Mouse (Mus musculus) embryonic fibroblast, embryonic 13.5 days (primary cell): ENCODE data around the gene Tmem246.

Experiments used
- CTCF ChIP-seq: IDR thresholded peaks from 2 replicates; pipeline ENCODE4 v1.5.1; 2011; ENCODE audit warnings: mild to moderate bottlenecking, control low read depth, low read length, moderate library complexity, borderline replicate concordance; ENCODE audit not compliant: insufficient read depth
- POLR2A ChIP-seq: IDR thresholded peaks from 2 replicates; pipeline ENCODE4 v1.6.1; 2011; ENCODE audit warnings: low read depth, mild to moderate bottlenecking, control low read depth, low read length, moderate library complexity

- no peak for TF ChIP-seq CTCF
- no peak for TF ChIP-seq POLR2A
Measured at GRCm38 (mm10) chr4:49553380-49553779, 44.3 kb downstream of the Tmem246 start.
